Mouse (Mus musculus): ENCODE data around the gene Snrpf. TPM values are rescaled to one million over a fixed set of nuclear protein-coding genes. Genes with fewer than 3 reads are reported as not detected.

Gene Snrpf
- polyA plus RNA-seq, 1 experiment, result 88.9 TPM

- H3K27ac ChIP-seq (ENCODE audit: control insufficient read depth, insufficient read depth, low read length), result no peak overlapping the region
- no peak for DNase-seq
- WGBS, result 81% methylated on average over 9 of the region's 9 CpGs
These were observed 34.2 kb upstream of the Snrpf start for GRCm38 (mm10) chr10:93623725-93624124.

DNA sequence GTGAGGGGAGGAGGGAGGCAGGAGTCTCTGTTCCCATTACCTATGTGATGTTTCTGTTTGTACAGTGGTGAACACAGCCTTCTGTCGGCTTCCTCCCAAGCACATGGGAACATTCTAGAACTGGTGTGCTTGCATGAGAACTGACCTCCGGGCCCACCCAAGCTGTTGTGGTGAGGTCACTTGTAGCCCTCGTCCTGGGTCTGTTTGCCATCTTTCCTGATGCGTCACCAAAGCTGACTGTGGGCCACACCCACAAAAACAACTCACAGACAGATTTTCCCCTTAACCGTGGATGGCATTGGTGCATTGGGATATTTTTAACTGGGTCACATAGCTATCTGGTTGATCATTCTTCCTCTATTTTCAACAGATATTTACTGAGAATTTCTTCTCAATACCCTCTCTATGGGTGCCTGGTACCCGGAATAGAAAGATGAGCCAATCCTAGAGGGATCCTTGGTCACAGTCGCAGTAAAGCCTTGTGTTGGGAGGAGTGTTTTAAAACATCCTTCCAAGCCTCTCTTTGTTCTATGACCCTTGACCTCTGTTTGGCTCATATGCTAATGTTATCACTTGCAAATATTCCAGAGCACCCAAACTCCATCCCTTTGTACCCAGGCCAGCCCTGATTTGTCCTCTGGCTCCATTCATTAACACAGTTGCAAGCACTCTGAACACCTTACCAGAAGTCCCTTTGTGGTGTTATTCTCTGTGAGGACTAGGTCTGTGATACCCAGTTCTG lies 31.1 kb upstream of the Snrpf start:
- H3K27ac ChIP-seq (ENCODE audit: control insufficient read depth, insufficient read depth, low read length), result no peak overlapping the region
- no peak for DNase-seq

More at GRCm38 (mm10) chr10:93623725-93624124, 34.2 kb upstream of the Snrpf start:
- no peaks in the 10 kb centered on the region for H3K4me1 ChIP-seq (replicated peaks; ENCODE audit: control insufficient read depth, insufficient read depth, low read length)
- no peak overlapping the region for H3K4me3 ChIP-seq (ENCODE audit: control insufficient read depth, insufficient read depth, low read length)
- no peaks in the 10 kb centered on the region for H3K27me3 ChIP-seq (ENCODE audit: control insufficient read depth, insufficient read depth, low read length)
- TF ChIP-seq CTCF (IDR thresholded peaks at IDR 0.05; ENCODE audit: borderline replicate concordance, control insufficient read depth, extremely low read depth, insufficient read depth, low read length, poor library complexity) (no peak), POLR2A (IDR thresholded peaks at IDR 0.05; ENCODE audit: control insufficient read depth, extremely low read depth, insufficient read depth, low read length, poor library complexity) (no peak)
- H3K36me3 ChIP-seq (ENCODE audit: control insufficient read depth, insufficient read depth, low read length), result no peaks in the 10 kb centered on the region

DNA sequence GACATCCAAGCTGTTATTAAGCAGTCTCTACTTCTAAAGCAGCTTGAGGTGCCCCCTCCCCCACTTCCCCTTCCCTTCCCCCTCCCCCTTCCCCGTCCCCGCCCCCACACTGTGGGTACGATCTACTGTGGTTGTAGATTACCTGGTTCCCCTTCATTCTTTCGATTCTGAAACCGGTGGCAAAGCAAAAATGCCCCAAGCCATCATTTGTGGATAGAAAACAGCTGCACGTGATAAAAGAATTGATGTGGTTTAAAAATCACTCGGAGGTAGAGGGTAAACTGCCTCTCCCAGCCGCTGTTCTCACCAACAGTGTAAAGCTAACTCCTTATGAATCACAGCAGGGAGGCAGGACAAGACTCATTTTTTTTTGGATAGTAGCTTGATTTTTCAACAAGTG lies 25.3 kb upstream of the Snrpf start:
- Histone ChIP-seq H3K36me3 (ENCODE audit: control insufficient read depth, insufficient read depth, low read length) (no peaks in the 10 kb centered on the region), H3K4me3 (ENCODE audit: control insufficient read depth, insufficient read depth, low read length) (no peak overlapping the region), H3K4me1 (replicated peaks; ENCODE audit: control insufficient read depth, insufficient read depth, low read length) (0 out of 2 replicates have a peak, but pooled peaks cover 2% of the 10 kb centered on the region), H3K27ac (ENCODE audit: control insufficient read depth, insufficient read depth, low read length) (no peak overlapping the region), H3K27me3 (ENCODE audit: control insufficient read depth, insufficient read depth, low read length) (no peaks in the 10 kb centered on the region)
- WGBS, result 4% methylated on average over 8 of the region's 8 CpGs
- no peak for DNase-seq
- no peak for TF ChIP-seq CTCF (IDR thresholded peaks at IDR 0.05; ENCODE audit: borderline replicate concordance, control insufficient read depth, extremely low read depth, insufficient read depth, low read length, poor library complexity)
- TF ChIP-seq POLR2A (IDR thresholded peaks at IDR 0.05; ENCODE audit: control insufficient read depth, extremely low read depth, insufficient read depth, low read length, poor library complexity), result no peak

More for the DNA sequence above, 31.1 kb upstream of the Snrpf start:
- WGBS, result 86% methylated on average over 7 of the region's 7 CpGs
- no peaks in the 10 kb centered on the region for H3K4me1 ChIP-seq (replicated peaks; ENCODE audit: control insufficient read depth, insufficient read depth, low read length)
- H3K36me3 ChIP-seq (ENCODE audit: control insufficient read depth, insufficient read depth, low read length), result no peaks in the 10 kb centered on the region
- no peak overlapping the region for H3K4me3 ChIP-seq (ENCODE audit: control insufficient read depth, insufficient read depth, low read length)
- TF ChIP-seq POLR2A (IDR thresholded peaks at IDR 0.05; ENCODE audit: control insufficient read depth, extremely low read depth, insufficient read depth, low read length, poor library complexity) (no peak), CTCF (IDR thresholded peaks at IDR 0.05; ENCODE audit: borderline replicate concordance, control insufficient read depth, extremely low read depth, insufficient read depth, low read length, poor library complexity) (no peak)
- no peaks in the 10 kb centered on the region for H3K27me3 ChIP-seq (ENCODE audit: control insufficient read depth, insufficient read depth, low read length)

GRCm38 (mm10) chr10:93611419-93612007 lies 22.0 kb upstream of the Snrpf start:
- no peak for DNase-seq
- WGBS, result 46% methylated on average over 18 of the region's 18 CpGs
- H3K27me3 ChIP-seq (ENCODE audit: control insufficient read depth, insufficient read depth, low read length), result no peaks in the 10 kb centered on the region

DNA sequence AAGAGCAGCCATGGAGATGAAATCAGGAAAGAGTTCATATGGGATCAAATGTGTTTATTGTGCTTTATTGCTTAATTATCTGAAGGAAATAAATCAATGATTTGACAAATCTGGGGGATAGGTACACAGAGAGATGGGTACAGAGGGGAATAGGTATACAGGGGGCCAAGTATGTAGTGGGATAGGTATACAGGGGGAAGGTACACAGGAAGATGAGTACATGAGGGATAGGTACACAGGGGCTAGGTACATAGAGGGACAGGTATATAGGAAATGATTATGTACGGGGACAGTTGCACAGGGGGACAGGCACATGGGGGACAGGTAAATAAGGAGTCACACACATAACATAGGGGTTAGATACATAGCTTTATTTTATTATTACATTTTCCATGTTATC lies 21.4 kb upstream of the Snrpf start:
- TF ChIP-seq POLR2A (IDR thresholded peaks at IDR 0.05; ENCODE audit: control insufficient read depth, extremely low read depth, insufficient read depth, low read length, poor library complexity) (no peak), CTCF (IDR thresholded peaks at IDR 0.05; ENCODE audit: borderline replicate concordance, control insufficient read depth, extremely low read depth, insufficient read depth, low read length, poor library complexity) (no peak)
- H3K4me1 ChIP-seq (replicated peaks; ENCODE audit: control insufficient read depth, insufficient read depth, low read length), result 0 out of 2 replicates have a peak, but pooled peaks cover 2% of the 10 kb centered on the region
- WGBS, result 97% methylated on average over 1 of the region's 1 CpGs

More at GRCm38 (mm10) chr10:93611419-93612007, 22.0 kb upstream of the Snrpf start:
- H3K4me1 ChIP-seq (replicated peaks; ENCODE audit: control insufficient read depth, insufficient read depth, low read length), result 0 out of 2 replicates have a peak, but pooled peaks cover 2% of the 10 kb centered on the region
- TF ChIP-seq POLR2A (IDR thresholded peaks at IDR 0.05; ENCODE audit: control insufficient read depth, extremely low read depth, insufficient read depth, low read length, poor library complexity), result no peak
- no peak for TF ChIP-seq CTCF (IDR thresholded peaks at IDR 0.05; ENCODE audit: borderline replicate concordance, control insufficient read depth, extremely low read depth, insufficient read depth, low read length, poor library complexity)
- no peak overlapping the region for H3K4me3 ChIP-seq (ENCODE audit: control insufficient read depth, insufficient read depth, low read length)
- H3K27ac ChIP-seq (ENCODE audit: control insufficient read depth, insufficient read depth, low read length), result no peak overlapping the region
- no peaks in the 10 kb centered on the region for H3K36me3 ChIP-seq (ENCODE audit: control insufficient read depth, insufficient read depth, low read length)

GRCm38 (mm10) chr10:93609236-93609635 lies 19.7 kb upstream of the Snrpf start:
- Histone ChIP-seq H3K27ac (ENCODE audit: control insufficient read depth, insufficient read depth, low read length) (no peak overlapping the region), H3K36me3 (ENCODE audit: control insufficient read depth, insufficient read depth, low read length) (no peaks in the 10 kb centered on the region), H3K4me1 (replicated peaks; ENCODE audit: control insufficient read depth, insufficient read depth, low read length) (no peaks in the 10 kb centered on the region), H3K27me3 (ENCODE audit: control insufficient read depth, insufficient read depth, low read length) (no peaks in the 10 kb centered on the region), H3K4me3 (ENCODE audit: control insufficient read depth, insufficient read depth, low read length) (no peak overlapping the region)
- no peak for DNase-seq
- TF ChIP-seq CTCF (IDR thresholded peaks at IDR 0.05; ENCODE audit: borderline replicate concordance, control insufficient read depth, extremely low read depth, insufficient read depth, low read length, poor library complexity) (no peak), POLR2A (IDR thresholded peaks at IDR 0.05; ENCODE audit: control insufficient read depth, extremely low read depth, insufficient read depth, low read length, poor library complexity) (no peak)
- 96% methylated on average over 7 of the region's 7 CpGs for WGBS

More for the DNA sequence above, 21.4 kb upstream of the Snrpf start:
- Histone ChIP-seq H3K27me3 (ENCODE audit: control insufficient read depth, insufficient read depth, low read length) (no peaks in the 10 kb centered on the region), H3K4me3 (ENCODE audit: control insufficient read depth, insufficient read depth, low read length) (no peak overlapping the region), H3K27ac (ENCODE audit: control insufficient read depth, insufficient read depth, low read length) (no peak overlapping the region), H3K36me3 (ENCODE audit: control insufficient read depth, insufficient read depth, low read length) (no peaks in the 10 kb centered on the region)
- DNase-seq, result no peak
